Mouse (Mus musculus) small intestine, adult 2 months (tissue): ENCODE results near the gene 9330161L09Rik.

ENCODE experiments used
- CTCF ChIP-seq: fragments of 200-500 bp; IDR thresholded peaks from 2 replicates; pipeline ENCODE4 v1.5.1; 2012; ENCODE audit warnings: low read depth, mild to moderate bottlenecking, control low read depth, inconsistent platforms, low read length, moderate library complexity, mixed read lengths; ENCODE audit not compliant: insufficient replicate concordance, insufficient read length; ENCODE audit errors: extremely low read depth
- POLR2A ChIP-seq: fragments of 200-500 bp; IDR thresholded peaks from 2 replicates; pipeline ENCODE4 v1.6.1; 2012; ENCODE audit warnings: low read depth, mild to moderate bottlenecking, control low read depth, inconsistent platforms, low read length, moderate library complexity

GRCm38 (mm10) chr12:103389982-103390381 lies 17.6 kb downstream of the 9330161L09Rik start:
- TF ChIP-seq CTCF (no peak), POLR2A (no peak)
